Mouse (Mus musculus): ENCODE measurements at regions not wholly inside any gene's neighbourhood (a gene's known extent, or its start where the extent isn't known, plus 50 kb on each side); places are given as distances from the start of the nearest gene placed in this dataset.

- H3K4me2 ChIP-seq (ENCODE audit: low read length), result no peak overlapping the region
- H3K27me3 ChIP-seq (ENCODE audit: control insufficient read depth, insufficient read depth, low read depth, low read length), result no peaks in the 10 kb centered on the region
- no peak overlapping the region for H3K4me3 ChIP-seq (ENCODE audit: low read depth, low read length)
- peaks cover 2% of the 10 kb centered on the region; the same call in 1 of the 2 replicates for H3K9me3 ChIP-seq (replicated peaks; ENCODE audit: control insufficient read depth, low read length, poor library complexity, severe bottlenecking)
- H3K9ac ChIP-seq (ENCODE audit: low read depth, low read length), result no peak overlapping the region
- 74% methylated on average over 4 of the region's 6 CpGs for WGBS
- no peaks in the 10 kb centered on the region for H3K4me1 ChIP-seq (ENCODE audit: control insufficient read depth, insufficient read depth, low read length)
- H3K36me3 ChIP-seq (ENCODE audit: control insufficient read depth, insufficient read depth, low read length), result no peaks in the 10 kb centered on the region
- ATAC-seq, result no peak
- H3K27ac ChIP-seq (ENCODE audit: low read length), result no peak overlapping the region
These were observed 72.9 kb upstream of the Sulf2 start for GRCm38 (mm10) chr2:166228356-166228755.

GRCm38 (mm10) chr2:166227496-166227895 lies 72.0 kb upstream of the Sulf2 start:
- Histone ChIP-seq H3K27ac (ENCODE audit: low read length) (no peak overlapping the region; the same call in 1 of the 2 replicates), H3K4me1 (ENCODE audit: control insufficient read depth, insufficient read depth, low read length) (no peaks in the 10 kb centered on the region), H3K36me3 (ENCODE audit: control insufficient read depth, insufficient read depth, low read length) (no peaks in the 10 kb centered on the region), H3K4me2 (ENCODE audit: low read length) (no peak overlapping the region), H3K9ac (ENCODE audit: low read depth, low read length) (no peak overlapping the region), H3K4me3 (ENCODE audit: low read depth, low read length) (no peak overlapping the region), H3K9me3 (replicated peaks; ENCODE audit: control insufficient read depth, low read length, poor library complexity, severe bottlenecking) (peaks cover 2% of the 10 kb centered on the region; the same call in 1 of the 2 replicates), H3K27me3 (ENCODE audit: control insufficient read depth, insufficient read depth, low read depth, low read length) (no peaks in the 10 kb centered on the region)
- 56% methylated on average over 5 of the region's 5 CpGs for WGBS
- no peak for ATAC-seq

GRCm38 (mm10) chr2:166226929-166227328 lies 71.5 kb upstream of the Sulf2 start:
- Histone ChIP-seq H3K9me3 (replicated peaks; ENCODE audit: control insufficient read depth, low read length, poor library complexity, severe bottlenecking) (peaks cover 2% of the 10 kb centered on the region; the same call in 1 of the 2 replicates), H3K4me3 (ENCODE audit: low read depth, low read length) (no peak overlapping the region), H3K4me1 (ENCODE audit: control insufficient read depth, insufficient read depth, low read length) (no peaks in the 10 kb centered on the region), H3K4me2 (ENCODE audit: low read length) (no peak overlapping the region), H3K27me3 (ENCODE audit: control insufficient read depth, insufficient read depth, low read depth, low read length) (no peaks in the 10 kb centered on the region), H3K27ac (ENCODE audit: low read length) (no peak overlapping the region), H3K36me3 (ENCODE audit: control insufficient read depth, insufficient read depth, low read length) (no peaks in the 10 kb centered on the region), H3K9ac (ENCODE audit: low read depth, low read length) (no peak overlapping the region)
- ATAC-seq, result no peak
- WGBS, result 13% methylated on average over 3 of the region's 3 CpGs

GRCm38 (mm10) chr2:166226331-166226730 lies 70.9 kb upstream of the Sulf2 start:
- Histone ChIP-seq H3K36me3 (ENCODE audit: control insufficient read depth, insufficient read depth, low read length) (no peaks in the 10 kb centered on the region), H3K27me3 (ENCODE audit: control insufficient read depth, insufficient read depth, low read depth, low read length) (no peaks in the 10 kb centered on the region), H3K4me3 (ENCODE audit: low read depth, low read length) (no peak overlapping the region), H3K4me2 (ENCODE audit: low read length) (no peak overlapping the region), H3K4me1 (ENCODE audit: control insufficient read depth, insufficient read depth, low read length) (no peaks in the 10 kb centered on the region), H3K9ac (ENCODE audit: low read depth, low read length) (no peak overlapping the region), H3K27ac (ENCODE audit: low read length) (no peak overlapping the region), H3K9me3 (replicated peaks; ENCODE audit: control insufficient read depth, low read length, poor library complexity, severe bottlenecking) (peaks cover 2% of the 10 kb centered on the region; the same call in 1 of the 2 replicates)
- ATAC-seq, result no peak
- WGBS, result 96% methylated on average over 2 of the region's 2 CpGs

GRCm38 (mm10) chr2:166225354-166225753 lies 69.9 kb upstream of the Sulf2 start:
- H3K36me3 ChIP-seq (ENCODE audit: control insufficient read depth, insufficient read depth, low read length), result no peaks in the 10 kb centered on the region
- no peak overlapping the region for H3K27ac ChIP-seq (ENCODE audit: low read length)
- H3K9me3 ChIP-seq (replicated peaks; ENCODE audit: control insufficient read depth, low read length, poor library complexity, severe bottlenecking), result peaks cover 2% of the 10 kb centered on the region; the same call in 1 of the 2 replicates
- H3K4me2 ChIP-seq (ENCODE audit: low read length), result no peak overlapping the region
- WGBS, result 86% methylated on average over 9 of the region's 9 CpGs
- ATAC-seq, result no peak
- H3K4me1 ChIP-seq (ENCODE audit: control insufficient read depth, insufficient read depth, low read length), result no peaks in the 10 kb centered on the region
- no peaks in the 10 kb centered on the region for H3K27me3 ChIP-seq (ENCODE audit: control insufficient read depth, insufficient read depth, low read depth, low read length)
- no peak overlapping the region for H3K4me3 ChIP-seq (ENCODE audit: low read depth, low read length)
- no peak overlapping the region for H3K9ac ChIP-seq (ENCODE audit: low read depth, low read length)

- Histone ChIP-seq H3K36me3 (ENCODE audit: control insufficient read depth, insufficient read depth, low read length) (no peaks in the 10 kb centered on the region), H3K27ac (ENCODE audit: low read length) (no peak overlapping the region), H3K9me3 (replicated peaks; ENCODE audit: control insufficient read depth, low read length, poor library complexity, severe bottlenecking) (no peaks in the 10 kb centered on the region), H3K27me3 (ENCODE audit: control insufficient read depth, insufficient read depth, low read depth, low read length) (peaks cover 5% of the 10 kb centered on the region), H3K4me3 (ENCODE audit: low read depth, low read length) (no peak overlapping the region), H3K9ac (ENCODE audit: low read depth, low read length) (no peak overlapping the region), H3K4me1 (ENCODE audit: control insufficient read depth, insufficient read depth, low read length) (peaks cover 8% of the 10 kb centered on the region; the same call in 1 of the 2 replicates), H3K4me2 (ENCODE audit: low read length) (no peak overlapping the region)
- ATAC-seq, result no peak
- WGBS, result 73% methylated on average over 9 of the region's 9 CpGs
These were observed 63.3 kb upstream of the Sulf2 start for GRCm38 (mm10) chr2:166218783-166219182.

GRCm38 (mm10) chr2:166216512-166216865 lies 61.0 kb upstream of the Sulf2 start:
- no peak overlapping the region for H3K4me2 ChIP-seq (ENCODE audit: low read length)
- peaks cover 8% of the 10 kb centered on the region; the same call in 1 of the 2 replicates for H3K4me1 ChIP-seq (ENCODE audit: control insufficient read depth, insufficient read depth, low read length)
- no peaks in the 10 kb centered on the region for H3K9me3 ChIP-seq (replicated peaks; ENCODE audit: control insufficient read depth, low read length, poor library complexity, severe bottlenecking)
- 48% methylated on average over 11 of the region's 11 CpGs for WGBS
- no peak overlapping the region for H3K9ac ChIP-seq (ENCODE audit: low read depth, low read length)
- 0 out of 2 replicates have a peak, but pooled peaks have one; percentile 38 for ATAC-seq
- no peak overlapping the region for H3K27ac ChIP-seq (ENCODE audit: low read length)
- H3K4me3 ChIP-seq (ENCODE audit: low read depth, low read length), result no peak overlapping the region
- peaks cover 7% of the 10 kb centered on the region for H3K27me3 ChIP-seq (ENCODE audit: control insufficient read depth, insufficient read depth, low read depth, low read length)
- H3K36me3 ChIP-seq (ENCODE audit: control insufficient read depth, insufficient read depth, low read length), result no peaks in the 10 kb centered on the region

- Histone ChIP-seq H3K27me3 (ENCODE audit: control insufficient read depth, insufficient read depth, low read depth, low read length) (peaks cover 7% of the 10 kb centered on the region), H3K4me2 (ENCODE audit: low read length) (no peak overlapping the region), H3K36me3 (ENCODE audit: control insufficient read depth, insufficient read depth, low read length) (no peaks in the 10 kb centered on the region), H3K4me1 (ENCODE audit: control insufficient read depth, insufficient read depth, low read length) (peaks cover 8% of the 10 kb centered on the region; the same call in 1 of the 2 replicates), H3K9ac (ENCODE audit: low read depth, low read length) (no peak overlapping the region), H3K9me3 (replicated peaks; ENCODE audit: control insufficient read depth, low read length, poor library complexity, severe bottlenecking) (no peaks in the 10 kb centered on the region), H3K27ac (ENCODE audit: low read length) (no peak overlapping the region), H3K4me3 (ENCODE audit: low read depth, low read length) (no peak overlapping the region)
- WGBS, result 30% methylated on average over 18 of the region's 18 CpGs
- ATAC-seq, result peak; percentile 82
These were observed 60.4 kb upstream of the Sulf2 start for GRCm38 (mm10) chr2:166215610-166216511.

GRCm38 (mm10) chr2:166215191-166215590 lies 59.7 kb upstream of the Sulf2 start:
- WGBS, result 35% methylated on average over 7 of the region's 7 CpGs
- Histone ChIP-seq H3K27ac (ENCODE audit: low read length) (no peak overlapping the region), H3K9ac (ENCODE audit: low read depth, low read length) (no peak overlapping the region), H3K9me3 (replicated peaks; ENCODE audit: control insufficient read depth, low read length, poor library complexity, severe bottlenecking) (no peaks in the 10 kb centered on the region), H3K4me2 (ENCODE audit: low read length) (no peak overlapping the region), H3K4me3 (ENCODE audit: low read depth, low read length) (no peak overlapping the region), H3K27me3 (ENCODE audit: control insufficient read depth, insufficient read depth, low read depth, low read length) (peaks cover 7% of the 10 kb centered on the region), H3K36me3 (ENCODE audit: control insufficient read depth, insufficient read depth, low read length) (no peaks in the 10 kb centered on the region), H3K4me1 (ENCODE audit: control insufficient read depth, insufficient read depth, low read length) (peaks cover 8% of the 10 kb centered on the region; the same call in 1 of the 2 replicates)
- no peak; the same call in 1 of the 2 replicates for ATAC-seq

Measured in midbrain, embryonic 16.5 days (tissue).